Mouse (Mus musculus) testis, adult 2 months (tissue): ENCODE results near the gene Fam166a.

Experiments
- CTCF ChIP-seq: fragments of 200-500 bp; IDR thresholded peaks from 2 replicates; pipeline ENCODE4 v1.5.1; 2012; ENCODE audit warnings: low read depth, mild to moderate bottlenecking, inconsistent platforms, low read length, moderate library complexity; ENCODE audit not compliant: control insufficient read depth, insufficient read depth, insufficient replicate concordance
- POLR2A ChIP-seq: fragments of 200-500 bp; IDR thresholded peaks from 2 replicates; pipeline ENCODE4 v1.6.1; 2012; ENCODE audit warnings: low read depth, mild to moderate bottlenecking, inconsistent platforms, low read length, moderate library complexity; ENCODE audit not compliant: control insufficient read depth

- TF ChIP-seq CTCF (no peak), POLR2A (no peak)
Measured at GRCm38 (mm10) chr2:25267241-25267640, 48.7 kb downstream of the Fam166a start.
